19 mouse cellular contexts compared by ENCODE assay signal in genomic region chr13:25664963-25665606, GRCm38 (mm10).
DNase-seq lines count a peak whose midpoint lies in the region; ATAC-seq and TF ChIP-seq lines count a peak whose summit lies in the region.
"Had no signal": no experiment of that assay in that cellular context is flagged by ENCODE, and none has a peak within 500 bp of the region (broad histone marks: within the 10 kb centered on the region; RNA-seq: fewer than 3 reads in every experiment).

No protein-coding gene starts in this region.

- no peak overlapping the region for H3K4me3 ChIP-seq in forebrain, embryonic 14.5 days (ENCODE audit: low read depth, low read length)
- H3K4me3 ChIP-seq in forebrain, embryonic 12.5 days (replicated peaks) = no peak overlapping the region
- no peak overlapping the region for H3K4me3 ChIP-seq in forebrain, embryonic 16.5 days (replicated peaks; ENCODE audit: low read length)
- H3K4me3 ChIP-seq: embryonic facial prominence, embryonic 10.5 days; embryonic facial prominence, embryonic 12.5 days had no signal

- H3K4me2 ChIP-seq in forebrain, embryonic 14.5 days (ENCODE audit: low read length) = no peak overlapping the region
- H3K4me2 ChIP-seq in forebrain, embryonic 12.5 days = no peak overlapping the region
- H3K4me2 ChIP-seq in forebrain, embryonic 16.5 days (ENCODE audit: low read length) = no peak overlapping the region
- H3K4me2 ChIP-seq: embryonic facial prominence, embryonic 12.5 days had no signal

- no peak for TF ChIP-seq POLR2A in brain, embryonic 14.5 days (IDR thresholded peaks at IDR 0.05; ENCODE audit: borderline replicate concordance, extremely low read depth, insufficient read depth, insufficient read length, poor library complexity, severe bottlenecking)

- no peak overlapping the region for H3K9ac ChIP-seq in forebrain, embryonic 14.5 days (ENCODE audit: low read length)
- H3K9ac ChIP-seq in forebrain, embryonic 12.5 days = no peak overlapping the region
- H3K9ac ChIP-seq in forebrain, embryonic 16.5 days (replicated peaks; ENCODE audit: low read depth, low read length) = no peak overlapping the region
- H3K9ac ChIP-seq: embryonic facial prominence, embryonic 12.5 days had no signal

- H3K36me3 ChIP-seq in forebrain, embryonic 14.5 days (ENCODE audit: control insufficient read depth, insufficient read depth, low read length) = no peaks in the 10 kb centered on the region
- no peaks in the 10 kb centered on the region for H3K36me3 ChIP-seq in forebrain, embryonic 12.5 days (replicated peaks)
- H3K36me3 ChIP-seq in forebrain, embryonic 16.5 days (ENCODE audit: control insufficient read depth, insufficient read depth) = no peaks in the 10 kb centered on the region
- H3K36me3 ChIP-seq: embryonic facial prominence, embryonic 10.5 days; embryonic facial prominence, embryonic 12.5 days had no signal

- ATAC-seq in forebrain, embryonic 14.5 days = peak; percentile 60; the same call in 1 of the 2 replicates
- no peak for ATAC-seq in forebrain, embryonic 12.5 days (ENCODE audit: low FRiP score)
- peak; percentile 73 for ATAC-seq in forebrain, embryonic 16.5 days
- no peak for ATAC-seq in granulocyte monocyte progenitor cell, adult 5-6 weeks (replicated peaks; ENCODE audit: poor library complexity, severe bottlenecking)
- ATAC-seq: Patski had no signal

- no peaks in the 10 kb centered on the region for H3K4me1 ChIP-seq in forebrain, embryonic 14.5 days (ENCODE audit: control insufficient read depth, insufficient read depth, low read length)
- no peaks in the 10 kb centered on the region for H3K4me1 ChIP-seq in forebrain, embryonic 12.5 days
- H3K4me1 ChIP-seq in forebrain, embryonic 16.5 days (replicated peaks; ENCODE audit: control insufficient read depth, insufficient read depth, low read length) = peaks cover 6% of the 10 kb centered on the region
- H3K4me1 ChIP-seq: embryonic facial prominence, embryonic 10.5 days; embryonic facial prominence, embryonic 12.5 days had no signal

- H3K27me3 ChIP-seq in forebrain, embryonic 14.5 days (replicated peaks; ENCODE audit: control insufficient read depth, insufficient read depth, low read length) = no peaks in the 10 kb centered on the region
- no peaks in the 10 kb centered on the region for H3K27me3 ChIP-seq in forebrain, embryonic 12.5 days
- H3K27me3 ChIP-seq in forebrain, embryonic 16.5 days (replicated peaks; ENCODE audit: control insufficient read depth, insufficient read depth, low read length) = no peaks in the 10 kb centered on the region
- H3K27me3 ChIP-seq: embryonic facial prominence, embryonic 12.5 days; Patski had no signal

- H3K9me3 ChIP-seq in forebrain, embryonic 14.5 days (replicated peaks; ENCODE audit: control insufficient read depth, low read length) = no peaks in the 10 kb centered on the region
- no peaks in the 10 kb centered on the region for H3K9me3 ChIP-seq in forebrain, embryonic 12.5 days
- no peaks in the 10 kb centered on the region for H3K9me3 ChIP-seq in forebrain, embryonic 16.5 days (ENCODE audit: control insufficient read depth, low read length)
- H3K9me3 ChIP-seq: embryonic facial prominence, embryonic 10.5 days; embryonic facial prominence, embryonic 12.5 days had no signal

- H3K27ac ChIP-seq in forebrain, embryonic 14.5 days (ENCODE audit: low read depth, low read length) = peak overlapping the region; percentile 28; the same call in 1 of the 2 replicates
- H3K27ac ChIP-seq in forebrain, embryonic 12.5 days = no peak overlapping the region
- H3K27ac ChIP-seq in forebrain, embryonic 16.5 days (ENCODE audit: low read length) = peak overlapping the region; percentile 71
- H3K27ac ChIP-seq: embryonic facial prominence, embryonic 10.5 days; embryonic facial prominence, embryonic 12.5 days had no signal

- peak; percentile 74 for DNase-seq in forebrain, embryonic 14.5 days (ENCODE audit: low spot score)
- DNase-seq in Muller cell, postnatal 12 days (ENCODE audit: inconsistent ontology term) = peak; percentile 36
- DNase-seq in brain, embryonic 14.5 days (ENCODE audit: low read depth) = peak; percentile 75
- DNase-seq in ovary, postnatal 14 days (ENCODE audit: low spot score) = no peak
- DNase-seq in adipocyte (ENCODE audit: low spot score) = no peak
- DNase-seq: adrenal gland, adult 8-10 months; adrenal gland, postnatal 14 days; adrenal gland, postnatal 36 days; cerebellum, adult 11-12 months; cerebellum, adult 2 months; cerebellum, adult 9-10 months; cerebellum, postnatal 10 days; cerebellum, postnatal 25 days had no signal

- TF ChIP-seq CTCF in brain, embryonic 14.5 days (IDR thresholded peaks at IDR 0.05; ENCODE audit: borderline replicate concordance, extremely low read depth, insufficient read depth, insufficient read length) = no peak

- WGBS in forebrain, embryonic 14.5 days = 71% methylated on average over 2 of the region's 2 CpGs
- 79% methylated on average over 2 of the region's 2 CpGs for WGBS in forebrain, embryonic 12.5 days
- WGBS in forebrain, embryonic 16.5 days = 64% methylated on average over 2 of the region's 2 CpGs

Comparison
In these comparisons a context has a peak if more than half of its experiments do, and no peak if none do; other contexts are left out.
1. ATAC-seq: peak in forebrain, embryonic 14.5 days (single experiment) and forebrain, embryonic 16.5 days (single experiment); none in forebrain, embryonic 12.5 days (single experiment) and granulocyte monocyte progenitor cell, adult 5-6 weeks (single experiment).
2. DNase-seq: peak in forebrain, embryonic 14.5 days (single experiment), Muller cell, postnatal 12 days (single experiment) and brain, embryonic 14.5 days (single experiment); none in ovary, postnatal 14 days (single experiment) and adipocyte (single experiment).